Mouse (Mus musculus): ENCODE results near the gene Gm37240. TPM values are rescaled to one million over a fixed set of nuclear protein-coding genes. Genes with fewer than 3 reads are reported as not detected.

The Gm37240 gene
- polyA plus RNA-seq, 1 experiment from 2014 or later = 4.6 TPM

GRCm38 (mm10) chr3:85727171-85727570, 160.1 kb downstream of the Gm37240 start:
- no peak overlapping the region for H3K9ac ChIP-seq (ENCODE audit: low read length)
- no peaks in the 10 kb centered on the region for H3K27me3 ChIP-seq (ENCODE audit: control insufficient read depth, insufficient read depth, low read depth, low read length)
- no peak overlapping the region for H3K4me3 ChIP-seq (ENCODE audit: low read length)
- no peaks in the 10 kb centered on the region for H3K9me3 ChIP-seq (ENCODE audit: control insufficient read depth, low read length)
- H3K4me2 ChIP-seq (ENCODE audit: low read depth, low read length) = no peak overlapping the region
- no peak for ATAC-seq (ENCODE audit: low read depth)
- H3K36me3 ChIP-seq (ENCODE audit: control insufficient read depth, insufficient read depth, low read length) = no peaks in the 10 kb centered on the region
- no peaks in the 10 kb centered on the region for H3K4me1 ChIP-seq (replicated peaks; ENCODE audit: control insufficient read depth, insufficient read depth, low read length)
- H3K27ac ChIP-seq (ENCODE audit: low read length) = no peak overlapping the region
- 56% methylated on average over 2 of the region's 2 CpGs for WGBS

- ATAC-seq (ENCODE audit: low read depth) = no peak
- Histone ChIP-seq H3K27me3 (ENCODE audit: control insufficient read depth, insufficient read depth, low read depth, low read length) (no peaks in the 10 kb centered on the region), H3K4me3 (ENCODE audit: low read length) (no peak overlapping the region), H3K4me2 (ENCODE audit: low read depth, low read length) (no peak overlapping the region), H3K4me1 (replicated peaks; ENCODE audit: control insufficient read depth, insufficient read depth, low read length) (no peaks in the 10 kb centered on the region), H3K36me3 (ENCODE audit: control insufficient read depth, insufficient read depth, low read length) (no peaks in the 10 kb centered on the region), H3K9ac (ENCODE audit: low read length) (no peak overlapping the region), H3K9me3 (ENCODE audit: control insufficient read depth, low read length) (no peaks in the 10 kb centered on the region), H3K27ac (ENCODE audit: low read length) (no peak overlapping the region)
- WGBS = 86% methylated on average over 3 of the region's 3 CpGs
Measured at GRCm38 (mm10) chr3:85725971-85726370, 161.3 kb downstream of the Gm37240 start.

GRCm38 (mm10) chr3:85725110-85725509, 162.2 kb downstream of the Gm37240 start:
- no peak for ATAC-seq (ENCODE audit: low read depth)
- Histone ChIP-seq H3K4me1 (replicated peaks; ENCODE audit: control insufficient read depth, insufficient read depth, low read length) (no peaks in the 10 kb centered on the region), H3K9ac (ENCODE audit: low read length) (no peak overlapping the region), H3K4me3 (ENCODE audit: low read length) (no peak overlapping the region), H3K27me3 (ENCODE audit: control insufficient read depth, insufficient read depth, low read depth, low read length) (no peaks in the 10 kb centered on the region), H3K27ac (ENCODE audit: low read length) (no peak overlapping the region), H3K4me2 (ENCODE audit: low read depth, low read length) (no peak overlapping the region), H3K9me3 (ENCODE audit: control insufficient read depth, low read length) (no peaks in the 10 kb centered on the region), H3K36me3 (ENCODE audit: control insufficient read depth, insufficient read depth, low read length) (no peaks in the 10 kb centered on the region)
- WGBS = 57% methylated on average over 2 of the region's 2 CpGs

GRCm38 (mm10) chr3:85722581-85722980, 164.7 kb downstream of the Gm37240 start:
- WGBS = 72% methylated on average over 6 of the region's 6 CpGs
- Histone ChIP-seq H3K4me3 (ENCODE audit: low read length) (no peak overlapping the region), H3K9me3 (ENCODE audit: control insufficient read depth, low read length) (no peaks in the 10 kb centered on the region), H3K36me3 (ENCODE audit: control insufficient read depth, insufficient read depth, low read length) (no peaks in the 10 kb centered on the region), H3K27me3 (ENCODE audit: control insufficient read depth, insufficient read depth, low read depth, low read length) (no peaks in the 10 kb centered on the region), H3K4me2 (ENCODE audit: low read depth, low read length) (no peak overlapping the region), H3K4me1 (replicated peaks; ENCODE audit: control insufficient read depth, insufficient read depth, low read length) (no peaks in the 10 kb centered on the region), H3K9ac (ENCODE audit: low read length) (no peak overlapping the region), H3K27ac (ENCODE audit: low read length) (no peak overlapping the region)
- ATAC-seq (ENCODE audit: low read depth) = no peak

DNA sequence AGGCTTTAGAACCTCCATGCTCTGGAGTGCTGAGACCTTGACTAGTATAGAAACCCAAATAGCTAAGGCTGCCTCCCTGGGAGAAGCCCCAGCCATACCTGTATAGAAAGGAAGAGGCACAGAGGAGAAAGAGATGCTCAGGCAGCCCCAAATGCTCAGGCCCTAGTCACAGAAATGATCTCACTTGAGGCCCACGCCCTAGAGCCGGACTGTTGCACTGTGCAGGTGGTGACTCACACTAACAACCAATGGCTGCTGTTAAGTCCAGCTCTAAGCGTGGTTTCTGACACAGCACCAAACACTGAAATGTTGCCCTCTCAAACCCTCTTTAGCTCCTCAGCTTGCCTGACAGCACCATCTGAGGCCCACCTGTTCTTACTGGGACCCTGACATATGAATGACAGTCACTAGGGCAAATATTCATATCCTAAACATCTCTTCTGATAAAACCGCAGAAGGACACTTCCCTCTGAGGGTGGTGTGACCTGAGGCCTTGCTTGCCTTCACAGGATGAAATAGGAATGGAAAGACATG, 171.5 kb downstream of the Gm37240 start:
- Histone ChIP-seq H3K4me2 (ENCODE audit: low read depth, low read length) (no peak overlapping the region), H3K27me3 (ENCODE audit: control insufficient read depth, insufficient read depth, low read depth, low read length) (no peaks in the 10 kb centered on the region), H3K36me3 (ENCODE audit: control insufficient read depth, insufficient read depth, low read length) (no peaks in the 10 kb centered on the region), H3K4me1 (replicated peaks; ENCODE audit: control insufficient read depth, insufficient read depth, low read length) (no peaks in the 10 kb centered on the region), H3K9ac (ENCODE audit: low read length) (no peak overlapping the region), H3K9me3 (ENCODE audit: control insufficient read depth, low read length) (no peaks in the 10 kb centered on the region), H3K27ac (ENCODE audit: low read length) (no peak overlapping the region), H3K4me3 (ENCODE audit: low read length) (no peak overlapping the region)
- ATAC-seq (ENCODE audit: low read depth) = no peak
- WGBS = 61% methylated on average over 4 of the region's 4 CpGs

- H3K4me2 ChIP-seq (ENCODE audit: low read depth, low read length) = no peak overlapping the region
Measured at GRCm38 (mm10) chr3:85713936-85714709, 173.2 kb downstream of the Gm37240 start.

GRCm38 (mm10) chr3:85710695-85711094, 176.6 kb downstream of the Gm37240 start:
- no peak overlapping the region for H3K4me3 ChIP-seq (ENCODE audit: low read length)

More at GRCm38 (mm10) chr3:85713936-85714709, 173.2 kb downstream of the Gm37240 start:
- Histone ChIP-seq H3K27ac (ENCODE audit: low read length) (no peak overlapping the region), H3K36me3 (ENCODE audit: control insufficient read depth, insufficient read depth, low read length) (no peaks in the 10 kb centered on the region), H3K27me3 (ENCODE audit: control insufficient read depth, insufficient read depth, low read depth, low read length) (no peaks in the 10 kb centered on the region), H3K4me1 (replicated peaks; ENCODE audit: control insufficient read depth, insufficient read depth, low read length) (no peaks in the 10 kb centered on the region), H3K9me3 (ENCODE audit: control insufficient read depth, low read length) (no peaks in the 10 kb centered on the region), H3K9ac (ENCODE audit: low read length) (no peak overlapping the region), H3K4me3 (ENCODE audit: low read length) (no peak overlapping the region)
- 75% methylated on average over 7 of the region's 7 CpGs for WGBS
- ATAC-seq (ENCODE audit: low read depth) = no peak

GRCm38 (mm10) chr3:85707421-85707820, 179.9 kb downstream of the Gm37240 start:
- peaks cover 2% of the 10 kb centered on the region; the same call in 1 of the 2 replicates for H3K4me1 ChIP-seq (replicated peaks; ENCODE audit: control insufficient read depth, insufficient read depth, low read length)
- H3K4me3 ChIP-seq (ENCODE audit: low read length) = no peak overlapping the region
- H3K4me2 ChIP-seq (ENCODE audit: low read depth, low read length) = no peak overlapping the region
- H3K9me3 ChIP-seq (ENCODE audit: control insufficient read depth, low read length) = no peaks in the 10 kb centered on the region
- no peaks in the 10 kb centered on the region for H3K27me3 ChIP-seq (ENCODE audit: control insufficient read depth, insufficient read depth, low read depth, low read length)
- no peaks in the 10 kb centered on the region for H3K36me3 ChIP-seq (ENCODE audit: control insufficient read depth, insufficient read depth, low read length)
- 37% methylated on average over 7 of the region's 7 CpGs for WGBS
- no peak overlapping the region for H3K27ac ChIP-seq (ENCODE audit: low read length)
- no peak for ATAC-seq (ENCODE audit: low read depth)
- no peak overlapping the region for H3K9ac ChIP-seq (ENCODE audit: low read length)

More at GRCm38 (mm10) chr3:85710695-85711094, 176.6 kb downstream of the Gm37240 start:
- Histone ChIP-seq H3K27me3 (ENCODE audit: control insufficient read depth, insufficient read depth, low read depth, low read length) (no peaks in the 10 kb centered on the region), H3K27ac (ENCODE audit: low read length) (no peak overlapping the region), H3K4me2 (ENCODE audit: low read depth, low read length) (no peak overlapping the region), H3K9ac (ENCODE audit: low read length) (no peak overlapping the region), H3K36me3 (ENCODE audit: control insufficient read depth, insufficient read depth, low read length) (no peaks in the 10 kb centered on the region), H3K9me3 (ENCODE audit: control insufficient read depth, low read length) (no peaks in the 10 kb centered on the region), H3K4me1 (replicated peaks; ENCODE audit: control insufficient read depth, insufficient read depth, low read length) (no peaks in the 10 kb centered on the region)
- ATAC-seq (ENCODE audit: low read depth) = no peak
- 28% methylated on average over 8 of the region's 8 CpGs for WGBS

GRCm38 (mm10) chr3:85703141-85703882, 184.0 kb downstream of the Gm37240 start:
- H3K27ac ChIP-seq (ENCODE audit: low read length) = peak overlapping the region; percentile 37

More at GRCm38 (mm10) chr3:85703141-85703882, 184.0 kb downstream of the Gm37240 start:
- Histone ChIP-seq H3K27me3 (ENCODE audit: control insufficient read depth, insufficient read depth, low read depth, low read length) (no peaks in the 10 kb centered on the region), H3K9me3 (ENCODE audit: control insufficient read depth, low read length) (no peaks in the 10 kb centered on the region), H3K36me3 (ENCODE audit: control insufficient read depth, insufficient read depth, low read length) (no peaks in the 10 kb centered on the region), H3K4me1 (replicated peaks; ENCODE audit: control insufficient read depth, insufficient read depth, low read length) (peaks cover 2% of the 10 kb centered on the region; the same call in 1 of the 2 replicates), H3K9ac (ENCODE audit: low read length) (no peak overlapping the region), H3K4me2 (ENCODE audit: low read depth, low read length) (no peak overlapping the region), H3K4me3 (ENCODE audit: low read length) (no peak overlapping the region)
- 32% methylated on average over 6 of the region's 6 CpGs for WGBS
- peak; percentile 66 for ATAC-seq (ENCODE audit: low read depth)
